Mouse (Mus musculus) thymus, adult 2 months (tissue): ENCODE data around the gene Pdss2.

ENCODE experiments used
- CTCF ChIP-seq: fragments of 200-500 bp; IDR thresholded peaks from 2 replicates; pipeline ENCODE4 v1.5.1; 2012; ENCODE audit warnings: mild to moderate bottlenecking, control low read depth, low read length, moderate library complexity, borderline replicate concordance; ENCODE audit not compliant: control insufficient read depth, poor library complexity, insufficient read depth; ENCODE audit errors: extremely low read depth
- POLR2A ChIP-seq: fragments of 200-500 bp; IDR thresholded peaks from 2 replicates; pipeline ENCODE4 v1.6.1; 2012; ENCODE audit warnings: mild to moderate bottlenecking, low read length, control low read depth, moderate library complexity; ENCODE audit not compliant: control insufficient read depth, poor library complexity, insufficient read depth; ENCODE audit errors: extremely low read depth

- TF ChIP-seq CTCF (peak; percentile 7; the same call in 1 of the 2 replicates), POLR2A (no peak)
Measured at GRCm38 (mm10) chr10:43221659-43222058, 373 bp downstream of the Pdss2 start.
